Mouse (Mus musculus) bone marrow macrophage, adult 2 months (primary cell): Measurements from ENCODE around the gene Nutm1.

ENCODE experiments used
- CTCF ChIP-seq: IDR thresholded peaks from 2 replicates; pipeline ENCODE4 v1.5.1; 2012; ENCODE audit warnings: low read depth, mild to moderate bottlenecking, low read length, moderate library complexity
- POLR2A ChIP-seq: IDR thresholded peaks from 2 replicates; pipeline ENCODE4 v1.6.1; 2012; ENCODE audit warnings: mild to moderate bottlenecking, low read depth, low read length, borderline replicate concordance

- no peak for TF ChIP-seq CTCF
- TF ChIP-seq POLR2A: no peak
Measured at GRCm38 (mm10) chr2:112245307-112245706, 13.8 kb downstream of the Nutm1 start.
